Mouse (Mus musculus): ENCODE measurements around the gene Ppp3cb.
A peak's percentile ranks its signal among the peaks of the same experiment; 100 is the strongest.

The Ppp3cb gene

DNA sequence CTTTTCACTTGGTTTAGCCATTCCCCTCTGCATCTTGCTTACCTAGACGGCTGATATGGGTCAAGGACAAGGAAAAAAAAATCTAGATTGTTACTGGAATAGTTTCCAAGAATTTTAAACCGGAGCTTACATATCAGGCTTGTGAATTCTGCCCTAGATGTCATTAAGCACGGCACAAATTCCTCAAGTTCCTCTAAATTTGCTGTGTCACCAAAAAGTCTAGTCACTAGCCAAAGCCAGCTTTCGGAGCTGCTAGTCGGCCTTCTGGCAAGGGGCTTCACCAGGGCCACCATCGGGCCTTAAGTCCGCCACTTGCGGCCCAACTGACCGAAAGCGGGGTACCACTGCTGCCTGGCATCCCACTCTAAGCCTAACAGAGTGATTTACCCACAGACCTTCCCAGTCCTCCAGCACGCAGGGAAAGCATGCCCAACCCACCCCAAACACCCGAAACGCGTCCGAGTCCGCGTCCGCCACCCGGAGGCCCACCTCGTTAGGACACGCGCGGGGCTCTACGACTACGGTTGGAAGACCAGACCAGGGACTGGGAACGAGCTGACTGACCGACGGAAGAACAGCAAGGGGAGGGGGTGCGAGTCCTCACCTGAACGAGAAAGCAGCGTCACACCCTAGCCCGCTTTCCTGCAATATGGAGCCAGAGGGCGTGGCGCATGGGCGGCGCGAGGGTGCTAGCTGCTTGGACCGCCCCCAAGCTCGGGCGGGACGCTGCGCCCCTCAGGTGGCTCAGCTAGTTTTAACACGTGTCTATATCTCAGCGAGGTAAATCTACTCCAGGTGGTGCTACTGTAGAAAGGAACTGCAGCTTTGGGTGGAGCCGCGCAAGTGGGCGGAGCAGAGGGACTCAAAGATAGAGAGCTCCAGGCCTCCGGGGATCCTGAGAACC is 66.8 kb downstream of the Ppp3cb start, which contains the start of gene Anxa7:
TSS of gene Anxa7 (minus strand) at position 843 of the 904 bp plus-strand sequence.
- DNase-seq = peak; percentile 80

DNA sequence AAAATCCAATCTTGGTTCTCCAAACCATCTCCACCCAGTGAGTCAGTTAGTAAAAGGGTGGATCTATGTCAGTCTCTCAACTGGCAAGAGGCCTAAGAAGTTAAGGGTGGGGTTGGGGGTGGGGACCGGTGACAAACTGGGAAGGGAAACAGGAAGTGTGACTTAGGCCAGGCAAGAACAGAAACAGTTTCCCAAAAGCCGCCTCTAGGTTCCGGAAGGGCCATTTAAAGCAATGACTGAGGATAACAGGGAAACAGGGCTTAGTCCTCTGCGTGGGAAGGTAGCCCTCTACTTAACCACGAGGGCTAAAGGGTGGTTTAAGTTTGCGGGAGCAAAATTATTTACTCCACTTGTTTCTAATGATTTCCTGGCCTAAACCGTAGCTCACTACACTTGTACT is 67.6 kb downstream of the Ppp3cb start:
- peak; percentile 24 for DNase-seq

DNA sequence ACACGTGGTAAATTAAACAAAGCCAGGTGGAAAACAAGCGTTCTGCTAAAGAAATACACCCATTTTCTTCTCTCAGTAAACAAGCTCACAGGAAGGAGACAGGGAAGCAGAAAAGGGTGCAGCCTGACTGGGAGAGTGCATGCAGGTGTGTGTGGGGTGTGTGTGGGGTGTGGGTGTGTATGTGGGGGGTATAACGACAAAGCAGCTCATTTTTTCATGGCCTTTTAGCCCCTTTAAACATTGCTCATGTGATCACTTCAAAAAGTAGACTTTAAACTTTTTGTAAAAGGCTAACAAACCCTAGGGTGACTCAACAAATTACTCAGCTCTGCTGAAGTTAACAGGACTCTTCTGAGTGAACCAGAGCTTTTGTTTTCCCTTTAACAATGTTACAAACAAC is 68.0 kb downstream of the Ppp3cb start:
- DNase-seq = peak; percentile 28

DNA sequence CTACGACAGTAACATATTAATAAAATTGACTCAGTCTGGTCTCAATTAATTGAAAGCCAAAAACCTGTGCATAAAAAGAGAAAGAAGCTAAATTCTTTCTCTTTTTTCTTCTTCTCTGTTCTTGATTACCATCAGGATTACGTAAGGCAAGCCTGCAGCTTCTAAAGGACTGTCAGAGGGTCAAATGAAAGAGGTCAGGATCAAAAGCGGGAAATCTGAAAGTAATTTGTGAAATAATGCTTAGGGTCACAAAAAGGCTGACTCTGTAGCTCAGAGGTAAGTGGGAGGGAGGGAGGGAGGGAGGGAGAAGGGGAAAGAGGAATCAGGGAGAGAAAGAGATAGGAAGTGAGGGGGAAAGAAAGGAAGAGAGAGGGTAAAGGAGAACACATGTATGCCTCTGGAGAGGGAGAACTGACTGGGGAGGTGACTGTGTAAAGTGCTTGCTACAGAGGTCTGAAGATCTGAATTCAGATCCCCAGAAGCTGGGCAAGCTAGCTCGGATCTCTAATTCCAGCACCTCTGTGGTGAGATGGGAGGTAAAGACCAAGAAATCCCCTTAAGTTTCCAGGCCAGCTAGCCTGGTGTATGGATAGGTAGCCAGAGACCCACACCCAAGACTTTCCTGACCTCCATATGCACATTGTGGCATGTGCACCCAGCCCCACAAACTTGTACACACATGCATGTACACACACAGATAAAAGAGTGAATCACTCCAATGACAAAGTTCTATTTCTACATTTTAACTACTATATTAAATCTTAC is 68.9 kb downstream of the Ppp3cb start:
- DNase-seq = no peak

DNA sequence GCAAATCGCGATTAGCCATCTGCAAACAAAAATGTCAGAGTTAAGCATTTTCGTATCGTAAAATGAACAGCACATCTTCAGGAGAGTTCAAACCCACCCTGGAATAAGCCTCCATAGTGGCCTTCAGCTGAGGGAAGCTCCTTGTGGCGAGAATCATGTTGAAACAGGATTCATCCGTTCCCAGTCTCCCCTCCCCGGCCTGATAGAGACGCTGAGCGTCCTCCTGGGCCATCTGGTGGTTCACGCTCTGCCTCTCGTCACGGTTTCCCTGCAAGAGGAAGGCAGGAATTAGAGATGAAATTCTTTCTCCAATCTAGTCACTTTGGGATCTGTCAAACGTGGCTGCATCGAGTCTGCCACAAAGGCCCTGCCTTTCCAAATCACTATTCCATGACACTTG is 86.2 kb downstream of the Ppp3cb start:
- no peak for DNase-seq

DNA sequence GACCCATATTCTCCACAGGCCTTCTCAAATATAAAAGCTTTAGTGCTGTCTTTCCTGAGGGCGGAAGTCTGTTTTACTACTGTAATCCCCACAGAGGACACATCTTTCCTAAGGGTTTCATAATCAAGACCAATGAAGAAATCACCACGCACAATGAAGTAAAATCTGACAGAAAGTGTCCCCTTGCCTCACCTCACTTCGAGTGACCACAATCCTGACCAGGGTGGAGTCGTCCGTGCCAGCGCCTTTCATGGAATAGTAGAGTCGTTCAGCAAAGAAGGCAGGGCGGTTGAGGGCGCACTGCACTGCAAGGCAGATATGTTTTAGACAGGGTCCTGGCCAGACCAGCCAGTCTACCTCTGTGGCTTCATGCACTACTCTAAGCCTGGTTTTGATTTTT is 88.0 kb downstream of the Ppp3cb start:
- DNase-seq = no peak

DNA sequence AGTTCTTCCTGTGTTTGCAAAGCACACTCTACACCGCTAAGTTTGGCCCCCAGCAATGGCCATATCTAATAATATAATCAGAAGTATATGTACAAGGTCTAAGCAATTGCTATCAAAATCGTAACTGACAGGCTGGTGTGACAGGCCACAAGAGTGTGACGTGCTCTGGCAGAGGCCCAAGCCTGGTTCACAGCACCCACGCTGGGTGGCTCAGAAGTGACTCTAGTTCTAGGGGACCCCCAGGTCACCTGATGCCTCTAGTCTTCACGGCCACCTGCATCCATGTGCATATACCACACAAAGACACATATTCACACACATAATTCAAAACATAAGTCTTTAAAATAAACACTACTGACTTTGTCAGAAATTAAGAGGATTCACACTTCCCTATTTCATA is 93.4 kb downstream of the Ppp3cb start:
- no peak for DNase-seq

DNA sequence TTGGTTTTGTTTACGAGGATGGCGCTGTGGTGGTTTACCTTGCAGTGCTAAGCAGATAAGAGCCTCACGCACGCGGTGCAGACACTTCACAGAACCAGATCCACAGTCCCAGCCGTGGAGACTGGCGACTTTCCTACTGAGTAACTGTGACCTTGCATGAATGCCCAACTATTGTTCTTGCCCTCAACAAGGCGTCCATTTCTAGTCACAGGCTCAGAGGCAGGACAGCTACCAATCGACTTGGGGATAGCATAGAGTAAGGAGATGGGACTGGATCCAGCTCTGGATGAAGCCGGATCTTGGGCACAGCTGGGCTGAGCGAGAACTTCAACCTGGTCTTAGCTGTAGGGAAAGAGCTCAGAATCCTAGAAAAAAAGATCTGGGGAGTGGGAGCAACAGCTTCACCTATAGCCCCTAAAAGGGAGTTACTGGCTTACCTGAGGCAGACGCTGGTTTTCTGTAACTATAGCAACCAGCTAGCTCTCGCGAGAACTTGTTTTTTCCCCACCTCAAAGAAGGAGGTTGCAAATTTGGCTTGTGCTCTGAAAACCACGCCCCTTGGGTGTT is 94.5 kb downstream of the Ppp3cb start, which contains the start of gene Cfap70:
TSS of gene Cfap70 (minus strand) at position 462 of the 567 bp plus-strand sequence.
- peak; percentile 69 for DNase-seq

DNA sequence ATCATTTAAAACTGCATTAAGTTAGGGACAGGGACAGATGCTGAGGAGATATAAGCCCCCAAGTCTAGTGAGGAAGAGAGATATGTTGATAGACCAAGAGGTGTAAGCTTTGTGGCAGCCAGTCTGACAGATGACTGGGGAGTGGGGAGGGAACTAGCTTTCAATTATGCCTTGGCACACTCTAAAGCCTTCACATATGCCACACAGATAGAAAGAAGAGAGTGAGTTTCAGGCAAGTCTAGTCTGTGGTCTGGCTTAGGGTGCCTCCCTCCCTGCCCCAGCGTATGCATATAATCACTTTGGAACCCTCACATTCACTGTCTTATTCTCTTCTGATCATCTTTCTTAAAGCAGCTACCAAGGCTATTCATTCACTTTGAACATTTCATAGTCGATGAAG is 95.1 kb downstream of the Ppp3cb start:
- DNase-seq = no peak

All from thymus, postnatal 25 days (tissue).